Mouse (Mus musculus) myocyte (in vitro differentiated cells): ENCODE results near the gene Xpnpep1.

Experiments
- CEBPB ChIP-seq: IDR thresholded peaks from 2 replicates; pipeline ENCODE4 v1.6.1; 2011; ENCODE audit warnings: mild to moderate bottlenecking, moderate library complexity; ENCODE audit not compliant: poor library complexity, insufficient read depth, severe bottlenecking
- E2F4 ChIP-seq: IDR thresholded peaks from one replicate; pipeline ENCODE4 v1.6.1; 2011; ENCODE audit warnings: mild to moderate bottlenecking, control low read depth, moderate library complexity; ENCODE audit not compliant: insufficient read depth
- MAX ChIP-seq: IDR thresholded peaks from one replicate; pipeline ENCODE4 v1.6.1; 2011; ENCODE audit warnings: low read depth, mild to moderate bottlenecking, control low read depth
- MYOG ChIP-seq, 3 experiments: IDR thresholded peaks; one replicate each; pipeline ENCODE4 v1.6.1; 2011; ENCODE audit warnings: control low read depth in 2 of 3, low read depth in 2 of 3, mild to moderate bottlenecking in 2 of 3; ENCODE audit not compliant: insufficient read length in 2 of 3, control insufficient read depth in 1 of 3, insufficient read depth in 1 of 3
- POLR2A ChIP-seq: IDR thresholded peaks from one replicate; pipeline ENCODE4 v1.6.1; 2011; ENCODE audit warnings: low read depth, mild to moderate bottlenecking, control low read depth, moderate library complexity; ENCODE audit not compliant: insufficient read length
- POLR2AphosphoS2 ChIP-seq: IDR thresholded peaks from one replicate; pipeline ENCODE4 v1.6.1; 2011; ENCODE audit warnings: low read depth, control low read depth; ENCODE audit not compliant: insufficient read length
- SRF ChIP-seq: IDR thresholded peaks from one replicate; pipeline ENCODE4 v1.6.1; 2011; ENCODE audit warnings: low read depth; ENCODE audit not compliant: control insufficient read depth, insufficient read length
- TCF3 ChIP-seq: IDR thresholded peaks from one replicate; pipeline ENCODE4 v1.6.1; 2011; ENCODE audit warnings: low read depth, control low read depth; ENCODE audit not compliant: insufficient read length

GRCm38 (mm10) chr19:53057980-53058725 lies 18.1 kb upstream of the Xpnpep1 start:
- TF ChIP-seq POLR2A (no peak), MYOG (IDR thresholded peaks at IDR 0.05; ENCODE audit: control insufficient read depth in 1 of 3, insufficient read depth in 1 of 3, insufficient read length in 2 of 3, low read depth in 2 of 3) (no peak), TCF3 (no peak), POLR2AphosphoS2 (no peak), E2F4 (no peak), MAX (no peak), CEBPB (no peak), SRF (no peak)
